Mouse (Mus musculus) midbrain, embryonic 12.5 days (tissue): ENCODE measurements at regions not wholly inside any gene's neighbourhood (a gene's known extent, or its start where the extent isn't known, plus 50 kb on each side); places are given as distances from the start of the nearest gene placed in this dataset.

ENCODE experiments used
- ATAC-seq: fragments of 200-750 bp; cut with Nextera tagmentation; 2 replicates; pipeline ENCODE4 v1.8.0; 2017; ENCODE audit warnings: low read depth, moderate TSS enrichment, moderate library complexity; ENCODE audit not compliant: low FRiP score
- H3K27ac ChIP-seq: fragments of 300-500 bp; sonication (generic); replicated peaks from 2 replicates; pipeline ENCODE4 v1.5.1; 2016; ENCODE audit warnings: mild to moderate bottlenecking
- H3K27me3 ChIP-seq: fragments of 300-500 bp; sonication (generic); 2 replicates; pipeline ENCODE4 v1.6.1; 2016; ENCODE audit warnings: mild to moderate bottlenecking
- H3K36me3 ChIP-seq: fragments of 300-500 bp; sonication (generic); 2 replicates; pipeline ENCODE4 v1.6.1; 2016
- H3K4me1 ChIP-seq: fragments of 300-500 bp; sonication (generic); 2 replicates; pipeline ENCODE4 v1.6.1; 2016
- H3K4me2 ChIP-seq: fragments of 300-500 bp; sonication (generic); replicated peaks from 2 replicates; pipeline ENCODE4 v1.6.1; 2016; ENCODE audit warnings: mild to moderate bottlenecking, moderate library complexity
- H3K4me3 ChIP-seq: fragments of 300-500 bp; sonication (generic); 2 replicates; pipeline ENCODE4 v1.5.1; 2016; ENCODE audit warnings: mild to moderate bottlenecking
- H3K9ac ChIP-seq: fragments of 300-500 bp; sonication (generic); replicated peaks from 2 replicates; pipeline ENCODE4 v1.6.1; 2016; ENCODE audit warnings: mild to moderate bottlenecking, moderate library complexity
- H3K9me3 ChIP-seq: fragments of 300-500 bp; sonication (generic); 2 replicates; pipeline ENCODE4 v1.6.1; 2016; ENCODE audit warnings: mild to moderate bottlenecking
- WGBS: fragments of 180-500 bp; shearing (Covaris S2); methylation state at CpG from one replicate; pipeline ENCODE4 v1.1.7; 2016; 5-methylcytosine and 5-hydroxymethylcytosine counted together

DNA sequence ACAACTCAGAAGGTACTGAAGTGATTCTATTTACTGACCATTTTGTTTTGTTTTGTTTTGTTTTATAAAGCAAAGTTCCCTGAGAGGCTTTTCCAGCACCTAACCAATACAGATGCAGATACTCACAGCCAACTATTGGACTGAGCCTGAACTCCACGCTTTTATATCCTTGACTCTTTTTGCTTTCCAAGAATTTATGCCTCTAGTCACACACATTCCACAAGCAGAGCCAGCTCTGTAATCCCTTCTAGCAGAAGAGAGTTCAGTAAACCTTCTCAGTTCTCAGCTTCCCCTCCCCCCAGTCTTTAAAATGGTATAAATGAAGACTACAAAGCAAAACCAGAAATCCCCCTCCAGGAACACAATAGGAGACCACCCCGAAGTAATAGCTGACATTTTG, 269.0 kb upstream of the 1700003H04Rik start:
- 60% methylated on average over 2 of the region's 2 CpGs for WGBS
- Histone ChIP-seq H3K4me2 (no peak overlapping the region), H3K4me3 (no peak overlapping the region), H3K27me3 (no peaks in the 10 kb centered on the region), H3K9me3 (no peaks in the 10 kb centered on the region), H3K27ac (no peak overlapping the region), H3K4me1 (no peaks in the 10 kb centered on the region), H3K36me3 (no peaks in the 10 kb centered on the region), H3K9ac (no peak overlapping the region)
- ATAC-seq: no peak

GRCm38 (mm10) chr3:124820586-124820985, 239.7 kb upstream of the 1700003H04Rik start:
- H3K27ac ChIP-seq: no peak overlapping the region
- no peaks in the 10 kb centered on the region for H3K36me3 ChIP-seq
- H3K27me3 ChIP-seq: no peaks in the 10 kb centered on the region
- WGBS: 90% methylated on average over 1 of the region's 1 CpGs
- H3K9ac ChIP-seq: no peak overlapping the region
- no peak overlapping the region for H3K4me2 ChIP-seq
- no peaks in the 10 kb centered on the region for H3K4me1 ChIP-seq
- H3K4me3 ChIP-seq: no peak overlapping the region
- H3K9me3 ChIP-seq: no peaks in the 10 kb centered on the region
- no peak for ATAC-seq

DNA sequence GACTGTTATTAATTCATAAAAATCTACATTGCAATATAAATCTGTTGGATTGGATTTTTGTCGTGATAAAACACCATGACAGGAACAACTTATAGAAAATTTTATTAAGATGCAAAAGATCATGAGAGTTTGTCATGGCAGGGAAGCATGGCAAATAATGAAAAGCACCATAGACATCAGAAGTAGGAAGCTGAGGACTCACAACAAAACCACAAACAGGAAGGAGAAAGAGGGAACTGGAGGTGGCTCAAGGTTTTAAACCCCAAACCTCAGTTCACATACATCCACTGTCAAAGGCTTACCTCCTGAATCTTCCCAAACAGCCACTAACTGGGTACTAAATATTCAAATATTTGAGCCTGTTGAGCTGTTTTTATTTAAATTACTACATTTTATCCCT, 226.0 kb upstream of the 1700003H04Rik start:
- ATAC-seq: no peak
- Histone ChIP-seq H3K27me3 (no peaks in the 10 kb centered on the region), H3K9me3 (no peaks in the 10 kb centered on the region), H3K27ac (no peak overlapping the region), H3K36me3 (no peaks in the 10 kb centered on the region), H3K4me1 (no peaks in the 10 kb centered on the region), H3K4me3 (no peak overlapping the region), H3K4me2 (no peak overlapping the region), H3K9ac (no peak overlapping the region)
- 76% methylated on average over 1 of the region's 1 CpGs for WGBS

DNA sequence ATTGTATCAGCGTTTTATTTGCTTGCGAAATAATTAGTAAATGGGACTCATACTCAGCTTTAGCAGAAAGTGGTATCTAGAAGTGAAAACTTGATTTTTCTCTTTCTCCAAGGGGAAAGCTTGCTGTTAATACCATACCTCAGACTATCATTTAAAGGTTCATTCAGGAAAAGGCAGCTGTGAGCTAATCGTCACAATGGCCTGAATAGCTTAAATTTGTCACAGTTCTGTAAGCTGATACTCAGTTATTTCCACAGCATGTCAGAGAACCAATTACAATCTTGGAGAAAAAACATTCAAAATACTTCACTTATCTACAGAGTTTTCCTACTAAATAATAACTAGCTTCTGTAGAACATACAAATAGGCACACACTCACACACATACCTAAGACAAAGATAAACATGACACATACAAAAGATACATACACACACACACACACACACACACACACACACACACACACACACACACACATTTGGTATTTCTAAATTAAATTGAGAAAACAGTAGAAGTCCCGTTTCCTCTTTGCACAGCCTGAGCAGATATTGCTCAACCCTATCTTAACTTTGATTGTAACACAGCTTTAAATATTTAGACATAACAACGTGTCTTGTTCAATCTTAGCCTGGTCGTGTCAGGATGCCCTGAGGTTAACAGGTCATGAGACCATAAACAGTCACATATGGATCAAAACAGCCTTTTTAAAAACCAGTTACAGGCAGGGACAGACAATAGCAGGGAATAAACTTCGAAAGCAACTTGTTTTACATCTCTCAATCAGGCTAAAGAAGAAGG, 208.5 kb upstream of the 1700003H04Rik start:
- Histone ChIP-seq H3K9ac (0 out of 2 replicates have a peak overlapping the region, but pooled peaks have one; percentile 15), H3K4me1 (no peaks in the 10 kb centered on the region), H3K4me2 (no peak overlapping the region), H3K36me3 (no peaks in the 10 kb centered on the region), H3K27ac (no peak overlapping the region), H3K27me3 (no peaks in the 10 kb centered on the region), H3K4me3 (no peak overlapping the region), H3K9me3 (no peaks in the 10 kb centered on the region)
- WGBS: 60% methylated on average over 7 of the region's 7 CpGs
- ATAC-seq: peak; percentile 81

- no peak overlapping the region for H3K9ac ChIP-seq
Observed at GRCm38 (mm10) chr3:124788181-124788580, 207.3 kb upstream of the 1700003H04Rik start.

DNA sequence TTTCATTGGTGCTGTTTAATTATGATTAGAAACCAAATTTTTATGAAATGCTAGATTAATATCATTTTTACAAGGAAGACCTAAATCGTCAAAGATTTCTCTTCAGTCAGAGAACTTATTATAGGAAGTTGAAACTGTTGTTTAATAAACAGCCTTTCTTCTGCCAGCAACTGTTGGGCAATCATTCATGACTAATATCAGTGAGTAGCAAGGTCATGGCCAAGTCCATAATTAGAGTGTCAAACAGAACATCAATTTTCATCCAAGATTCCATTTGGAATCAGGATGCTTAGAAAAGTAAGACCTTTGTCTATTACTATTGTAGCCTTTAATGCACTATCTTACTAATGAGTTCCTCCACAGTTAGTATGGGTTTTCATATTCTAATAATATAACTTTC, 189.4 kb upstream of the 1700003H04Rik start:
- H3K27ac ChIP-seq: no peak overlapping the region
- H3K36me3 ChIP-seq: no peaks in the 10 kb centered on the region
- 75% methylated on average over 1 of the region's 1 CpGs for WGBS
- H3K27me3 ChIP-seq: no peaks in the 10 kb centered on the region
- H3K4me3 ChIP-seq: no peak overlapping the region
- H3K4me2 ChIP-seq: no peak overlapping the region
- H3K9me3 ChIP-seq: no peaks in the 10 kb centered on the region
- no peak for ATAC-seq
- no peaks in the 10 kb centered on the region for H3K4me1 ChIP-seq
- H3K9ac ChIP-seq: no peak overlapping the region

More at GRCm38 (mm10) chr3:124788181-124788580, 207.3 kb upstream of the 1700003H04Rik start:
- no peaks in the 10 kb centered on the region for H3K9me3 ChIP-seq
- no peak overlapping the region for H3K27ac ChIP-seq
- WGBS: 85% methylated on average over 1 of the region's 1 CpGs
- no peak overlapping the region for H3K4me2 ChIP-seq
- no peaks in the 10 kb centered on the region for H3K36me3 ChIP-seq
- no peaks in the 10 kb centered on the region for H3K4me1 ChIP-seq
- ATAC-seq: no peak
- H3K27me3 ChIP-seq: no peaks in the 10 kb centered on the region
- no peak overlapping the region for H3K4me3 ChIP-seq

- Histone ChIP-seq H3K4me1 (no peaks in the 10 kb centered on the region), H3K27me3 (no peaks in the 10 kb centered on the region), H3K9ac (no peak overlapping the region), H3K36me3 (no peaks in the 10 kb centered on the region), H3K4me3 (no peak overlapping the region), H3K9me3 (no peaks in the 10 kb centered on the region), H3K4me2 (no peak overlapping the region), H3K27ac (no peak overlapping the region)
- 71% methylated on average over 5 of the region's 5 CpGs for WGBS
- peak; percentile 54; the same call in 1 of the 2 replicates for ATAC-seq
Observed at GRCm38 (mm10) chr3:124769252-124769651, 188.4 kb upstream of the 1700003H04Rik start.

DNA sequence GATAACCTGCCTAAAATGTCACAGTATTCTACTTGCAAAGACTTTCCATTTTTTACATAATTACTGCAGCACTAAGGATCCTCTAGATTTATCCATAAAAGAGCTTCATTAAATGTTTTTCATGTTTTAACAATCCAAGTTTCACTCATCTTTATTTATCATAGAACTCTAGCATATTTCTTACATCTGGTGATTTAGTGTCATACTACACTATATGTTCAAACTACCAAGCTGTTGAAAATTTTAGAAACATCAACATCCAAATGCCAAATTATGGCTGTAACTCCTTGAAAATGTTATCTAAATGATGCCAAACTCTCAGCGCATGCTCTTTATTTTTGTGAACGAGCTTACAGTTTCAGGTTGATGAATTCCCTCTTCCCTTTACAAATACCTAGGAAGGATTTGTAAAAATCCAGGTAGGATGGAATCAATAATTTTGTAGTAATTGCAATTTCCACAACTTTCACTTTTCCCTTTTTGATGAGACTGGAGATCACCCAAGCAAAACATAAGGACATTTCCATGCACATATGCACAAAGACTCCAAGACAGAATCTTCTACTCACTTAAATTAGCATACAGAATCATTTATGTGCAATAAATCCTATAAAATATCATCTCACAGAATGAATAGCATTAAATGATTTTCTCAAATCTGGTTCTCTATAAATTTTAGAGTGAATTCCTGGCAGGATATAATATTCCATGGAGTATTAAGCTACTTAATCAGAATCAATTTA, 175.0 kb upstream of the 1700003H04Rik start:
- Histone ChIP-seq H3K27me3 (no peaks in the 10 kb centered on the region), H3K27ac (no peak overlapping the region), H3K4me2 (no peak overlapping the region), H3K9ac (no peak overlapping the region), H3K36me3 (no peaks in the 10 kb centered on the region), H3K4me1 (no peaks in the 10 kb centered on the region), H3K4me3 (no peak overlapping the region), H3K9me3 (no peaks in the 10 kb centered on the region)
- 86% methylated on average over 2 of the region's 2 CpGs for WGBS
- no peak for ATAC-seq

GRCm38 (mm10) chr3:124752571-124753118, 171.7 kb upstream of the 1700003H04Rik start:
- Histone ChIP-seq H3K4me1 (no peaks in the 10 kb centered on the region), H3K27ac (no peak overlapping the region), H3K36me3 (no peaks in the 10 kb centered on the region), H3K4me2 (no peak overlapping the region), H3K27me3 (no peaks in the 10 kb centered on the region), H3K9ac (no peak overlapping the region), H3K9me3 (no peaks in the 10 kb centered on the region), H3K4me3 (no peak overlapping the region)
- ATAC-seq: no peak

DNA sequence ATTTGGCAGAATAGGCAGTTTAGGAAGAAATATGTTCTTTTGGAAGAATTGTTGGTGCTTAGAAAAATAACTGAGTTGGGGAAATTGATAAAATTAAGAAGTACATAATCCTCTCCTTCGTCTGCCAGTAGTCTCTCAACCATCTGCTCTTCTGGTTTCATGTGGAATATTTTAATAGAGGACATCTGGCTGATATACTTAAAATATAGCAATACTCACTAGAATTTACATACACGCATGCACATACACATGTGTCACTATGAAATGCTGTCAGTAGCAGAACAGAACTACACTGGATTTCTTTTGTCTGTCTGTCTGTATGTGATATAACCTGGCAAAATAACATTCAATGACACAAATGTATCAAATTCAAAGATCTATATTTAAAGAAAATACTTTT, 168.4 kb upstream of the 1700003H04Rik start:
- Histone ChIP-seq H3K36me3 (no peaks in the 10 kb centered on the region), H3K4me1 (no peaks in the 10 kb centered on the region), H3K9me3 (no peaks in the 10 kb centered on the region), H3K27ac (no peak overlapping the region), H3K4me3 (no peak overlapping the region), H3K4me2 (no peak overlapping the region), H3K27me3 (no peaks in the 10 kb centered on the region), H3K9ac (no peak overlapping the region)
- WGBS: 81% methylated on average over 2 of the region's 2 CpGs
- no peak for ATAC-seq

- Histone ChIP-seq H3K4me3 (no peak overlapping the region), H3K4me1 (no peaks in the 10 kb centered on the region), H3K36me3 (no peaks in the 10 kb centered on the region), H3K27ac (no peak overlapping the region), H3K4me2 (no peak overlapping the region), H3K9ac (no peak overlapping the region), H3K9me3 (no peaks in the 10 kb centered on the region), H3K27me3 (no peaks in the 10 kb centered on the region)
- ATAC-seq: no peak
- 95% methylated on average over 5 of the region's 5 CpGs for WGBS
Observed at GRCm38 (mm10) chr3:124728281-124728680, 147.4 kb upstream of the 1700003H04Rik start.

DNA sequence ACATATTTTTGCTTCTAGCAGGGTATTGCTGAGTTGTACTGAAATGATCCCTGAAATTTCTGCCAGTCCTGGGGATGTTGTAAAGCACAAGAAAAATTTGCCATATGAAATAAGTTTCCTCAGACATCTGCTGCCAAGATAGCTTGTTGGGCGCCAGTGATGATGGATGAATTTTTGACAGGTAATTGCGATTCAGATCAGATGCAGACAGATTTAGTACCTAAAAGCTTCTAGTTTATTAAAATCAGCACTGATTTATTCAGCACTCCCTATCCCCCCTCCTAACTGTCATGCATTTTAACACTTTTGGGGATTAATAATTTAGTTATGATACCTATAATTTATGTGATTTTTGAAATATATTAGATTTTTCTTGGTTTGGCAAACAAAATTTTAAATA, 131.3 kb upstream of the 1700003H04Rik start:
- no peaks in the 10 kb centered on the region for H3K36me3 ChIP-seq
- no peak overlapping the region for H3K4me2 ChIP-seq
- no peak for ATAC-seq
- no peak overlapping the region for H3K9ac ChIP-seq
- H3K27ac ChIP-seq: no peak overlapping the region
- WGBS: 90% methylated on average over 2 of the region's 2 CpGs
- no peaks in the 10 kb centered on the region for H3K9me3 ChIP-seq
- H3K4me3 ChIP-seq: no peak overlapping the region
- H3K4me1 ChIP-seq: no peaks in the 10 kb centered on the region
- no peaks in the 10 kb centered on the region for H3K27me3 ChIP-seq
